10 mouse cellular contexts compared by ENCODE assay signal in genomic region chr10:50894170-50894991, GRCm38 (mm10). TPM values are rescaled to one million over a fixed set of nuclear protein-coding genes. Genes with fewer than 3 reads are reported as not detected.
DNase-seq lines count a peak whose midpoint lies in the region; ATAC-seq and TF ChIP-seq lines count a peak whose summit lies in the region.
"Had no signal": no experiment of that assay in that cellular context is flagged by ENCODE, and none has a peak within 500 bp of the region (broad histone marks: within the 10 kb centered on the region; RNA-seq: fewer than 3 reads in every experiment).

Gene Sim1, plus strand, starts transcription at chr10:50894754.

- intact Hi-C loops in heart, adult 2 months (cut with DNase I): no loop called here
- intact Hi-C loops in heart, postnatal 36 days (cut with DNase I): no loop called here

- H3K4me2 ChIP-seq in embryonic facial prominence, embryonic 15.5 days (replicated peaks): peak within 1 kb of the TSS; percentile 88
- peak within 1 kb of the TSS; percentile 87 for H3K4me2 ChIP-seq in hindbrain, embryonic 11.5 days (replicated peaks; ENCODE audit: low read depth, low read length)
- H3K4me2 ChIP-seq in limb, embryonic 12.5 days: peak within 1 kb of the TSS; percentile 86
- H3K4me2 ChIP-seq in midbrain, embryonic 12.5 days (replicated peaks): peak within 1 kb of the TSS; percentile 86

- ATAC-seq in embryonic facial prominence, embryonic 15.5 days (ENCODE audit: insufficient number of reproducible peaks, low FRiP score, low TSS enrichment, low read depth): peak; percentile 92
- peak; percentile 97 for ATAC-seq in hindbrain, embryonic 11.5 days (ENCODE audit: low FRiP score)
- ATAC-seq in limb, embryonic 12.5 days (ENCODE audit: insufficient number of reproducible peaks, insufficient read depth, low FRiP score, low TSS enrichment, low read depth): peak; percentile 90
- ATAC-seq in midbrain, embryonic 12.5 days (ENCODE audit: low FRiP score, low read depth): peak; percentile 98

- no peak for TF ChIP-seq POLR2A in heart, adult 2 months (IDR thresholded peaks at IDR 0.05; ENCODE audit: insufficient read depth, low read depth, low read length)

- no peaks in the 10 kb centered on the region for H3K9me3 ChIP-seq in embryonic facial prominence, embryonic 15.5 days (replicated peaks)
- no peaks in the 10 kb centered on the region for H3K9me3 ChIP-seq in hindbrain, embryonic 11.5 days (ENCODE audit: control insufficient read depth, low read length)
- H3K9me3 ChIP-seq in limb, embryonic 12.5 days: no peaks in the 10 kb centered on the region
- H3K9me3 ChIP-seq in midbrain, embryonic 12.5 days: no peaks in the 10 kb centered on the region

- no peak for TF ChIP-seq CTCF in heart, adult 2 months (IDR thresholded peaks at IDR 0.05)

- peak within 1 kb of the TSS; percentile 30; the same call in 1 of the 2 replicates for H3K4me3 ChIP-seq in heart, adult 2 months
- peak within 1 kb of the TSS; percentile 51 for H3K4me3 ChIP-seq in embryonic facial prominence, embryonic 15.5 days (replicated peaks)
- H3K4me3 ChIP-seq in hindbrain, embryonic 11.5 days (ENCODE audit: low read depth, low read length): peak within 1 kb of the TSS; percentile 45
- H3K4me3 ChIP-seq in limb, embryonic 12.5 days (replicated peaks): peak within 1 kb of the TSS; percentile 49
- peak within 1 kb of the TSS; percentile 49 for H3K4me3 ChIP-seq in midbrain, embryonic 12.5 days

- no peaks in the 10 kb centered on the region for H3K36me3 ChIP-seq in heart, adult 2 months (ENCODE audit: control insufficient read depth, insufficient read depth, low read length)
- no peaks in the 10 kb centered on the region for H3K36me3 ChIP-seq in embryonic facial prominence, embryonic 15.5 days
- H3K36me3 ChIP-seq in hindbrain, embryonic 11.5 days (ENCODE audit: control insufficient read depth, insufficient read depth, low read length): no peaks in the 10 kb centered on the region
- H3K36me3 ChIP-seq in limb, embryonic 12.5 days: no peaks in the 10 kb centered on the region
- H3K36me3 ChIP-seq in midbrain, embryonic 12.5 days: no peaks in the 10 kb centered on the region

- no peak within 1 kb of the TSS for H3K27ac ChIP-seq in heart, adult 2 months
- H3K27ac ChIP-seq in embryonic facial prominence, embryonic 15.5 days (replicated peaks): no peak within 1 kb of the TSS
- H3K27ac ChIP-seq in hindbrain, embryonic 11.5 days (ENCODE audit: low read depth, low read length): no peak within 1 kb of the TSS
- H3K27ac ChIP-seq in limb, embryonic 12.5 days: no peak within 1 kb of the TSS
- H3K27ac ChIP-seq in midbrain, embryonic 12.5 days (replicated peaks): peak within 1 kb of the TSS; percentile 22; the same call in 1 of the 2 replicates
- H3K27ac ChIP-seq: macrophage had no signal

- H3K9ac ChIP-seq in heart, adult 2 months (ENCODE audit: low read depth, low read length): no peak within 1 kb of the TSS
- no peak within 1 kb of the TSS for H3K9ac ChIP-seq in embryonic facial prominence, embryonic 15.5 days
- no peak within 1 kb of the TSS for H3K9ac ChIP-seq in hindbrain, embryonic 11.5 days (ENCODE audit: low read depth, low read length)
- H3K9ac ChIP-seq in limb, embryonic 12.5 days (replicated peaks): peak within 1 kb of the TSS; percentile 48; the same call in 1 of the 2 replicates
- peak within 1 kb of the TSS; percentile 24; the same call in 1 of the 2 replicates for H3K9ac ChIP-seq in midbrain, embryonic 12.5 days (replicated peaks)

- peak in 1 of 2 experiments; percentile 40 for DNase-seq in heart, adult 2 months
- no peak for DNase-seq in heart, postnatal 36 days
- DNase-seq in adrenal gland, postnatal 10 days: peak; percentile 71
- peak; percentile 88 for DNase-seq in hindbrain, embryonic 11.5 days (ENCODE audit: low spot score)
- DNase-seq in thymus, postnatal 0 days (ENCODE audit: low spot score): peak; percentile 49

- WGBS in heart, adult 2 months: under 1% methylated on average over 62 of the region's 62 CpGs
- under 1% methylated on average over 62 of the region's 62 CpGs for WGBS in embryonic facial prominence, embryonic 15.5 days
- WGBS in hindbrain, embryonic 11.5 days: under 1% methylated on average over 59 of the region's 62 CpGs
- WGBS in limb, embryonic 12.5 days: under 1% methylated on average over 62 of the region's 62 CpGs
- under 1% methylated on average over 61 of the region's 62 CpGs for WGBS in midbrain, embryonic 12.5 days

- peaks cover 30% of the 10 kb centered on the region for H3K27me3 ChIP-seq in heart, adult 2 months (ENCODE audit: control insufficient read depth, insufficient read depth, low read length)
- H3K27me3 ChIP-seq in embryonic facial prominence, embryonic 15.5 days: peaks cover 84% of the 10 kb centered on the region
- peaks cover 74% of the 10 kb centered on the region for H3K27me3 ChIP-seq in hindbrain, embryonic 11.5 days (ENCODE audit: control insufficient read depth, insufficient read depth, low read length)
- H3K27me3 ChIP-seq in limb, embryonic 12.5 days: peaks cover 79% of the 10 kb centered on the region
- peaks cover 81% of the 10 kb centered on the region for H3K27me3 ChIP-seq in midbrain, embryonic 12.5 days

- no peaks in the 10 kb centered on the region for H3K79me2 ChIP-seq in heart, adult 2 months (replicated peaks; ENCODE audit: control insufficient read depth, insufficient read depth, low read length)

- H3K4me1 ChIP-seq in heart, adult 2 months (ENCODE audit: control insufficient read depth, insufficient read depth, low read length): no peaks in the 10 kb centered on the region; the same call in 1 of the 2 replicates
- H3K4me1 ChIP-seq in embryonic facial prominence, embryonic 15.5 days: peaks cover 24% of the 10 kb centered on the region
- 0 out of 2 replicates have a peak, but pooled peaks cover 8% of the 10 kb centered on the region for H3K4me1 ChIP-seq in hindbrain, embryonic 11.5 days (replicated peaks; ENCODE audit: control insufficient read depth, insufficient read depth, low read length)
- H3K4me1 ChIP-seq in limb, embryonic 12.5 days (replicated peaks): peaks cover 26% of the 10 kb centered on the region
- peaks cover 21% of the 10 kb centered on the region for H3K4me1 ChIP-seq in midbrain, embryonic 12.5 days

- TF ChIP-seq EP300 in heart, adult 2 months (IDR thresholded peaks at IDR 0.05; ENCODE audit: insufficient read depth, low read depth, low read length): no peak

RNA-seq across cellular contexts. Expression of gene Sim1, which starts in this region (rescaled TPM):
- total RNA-seq in heart, adult 2 months (2021): not detected
- not detected in 2 replicates for polyA plus RNA-seq in heart, adult 2 months (2012; rRNA removed)
- not detected for total RNA-seq in heart, postnatal 36 days (2021)
- not detected for total RNA-seq in adrenal gland, postnatal 10 days (2021)
- polyA plus RNA-seq in embryonic facial prominence, embryonic 15.5 days (2015; fragmentation: Nextera tagmentation; extraction: Ambion mirVana): 0.83 and 1.6 TPM in 2 replicates
- 0.90 and 1.1 TPM in 2 replicates for polyA plus RNA-seq in hindbrain, embryonic 11.5 days (2014; fragmentation: Nextera tagmentation; extraction: Ambion mirVana)
- polyA plus RNA-seq in limb, embryonic 12.5 days (2016; fragmentation: Nextera tagmentation; extraction: Ambion mirVana): 0.45 and 0.68 TPM in 2 replicates
- polyA plus RNA-seq in midbrain, embryonic 12.5 days (2016; fragmentation: Nextera tagmentation; extraction: Ambion mirVana): 5.1 and 6.0 TPM in 2 replicates
- polyA plus RNA-seq in thymus, postnatal 0 days (2015; fragmentation: Nextera tagmentation; extraction: Ambion mirVana): 0.07 TPM in 1 of 2 replicates, not detected in the other
- total RNA-seq: MEL had no signal
- polyA plus RNA-seq: macrophage had no signal

Comparison
In these comparisons a context has a peak if more than half of its experiments do, and no peak if none do; other contexts are left out.
1. Peak in DNase-seq in adrenal gland, postnatal 10 days; RNA of the gene not detected or under 1 TPM.
2. Peak in ATAC-seq, H3K4me3 ChIP-seq, H3K9ac ChIP-seq and H3K4me2 ChIP-seq in limb, embryonic 12.5 days; RNA of the gene not detected or under 1 TPM.
3. Peak in DNase-seq in thymus, postnatal 0 days; RNA of the gene not detected or under 1 TPM.